Mouse (Mus musculus) hindbrain, embryonic 13.5 days (tissue): Measurements from ENCODE around the gene Fcgr2b. TPM values are rescaled to one million over a fixed set of nuclear protein-coding genes. Genes with fewer than 3 reads are reported as not detected.
"Not testable (repeated sequence)": the region's sequence is repeated elsewhere in the genome, so short reads cannot be mapped to it uniquely, and the experiment has no call there.

Experiments
- ATAC-seq: fragments of 200-750 bp; cut with Nextera tagmentation; 2 replicates; pipeline ENCODE4 v1.8.0; 2017; ENCODE audit warnings: moderate TSS enrichment; ENCODE audit not compliant: low FRiP score
- H3K27ac ChIP-seq: fragments of 300-500 bp; sonication (generic); 2 replicates; pipeline ENCODE4 v1.5.1; 2015; ENCODE audit warnings: inconsistent platforms, mild to moderate bottlenecking, moderate library complexity
- H3K27me3 ChIP-seq: fragments of 300-500 bp; sonication (generic); 2 replicates; pipeline ENCODE4 v1.6.1; 2015; ENCODE audit warnings: mild to moderate bottlenecking, inconsistent platforms
- H3K36me3 ChIP-seq: fragments of 300-500 bp; sonication (generic); 2 replicates; pipeline ENCODE4 v1.6.1; 2015; ENCODE audit warnings: mild to moderate bottlenecking, inconsistent platforms
- H3K4me1 ChIP-seq: fragments of 300-500 bp; sonication (generic); replicated peaks from 2 replicates; pipeline ENCODE4 v1.6.1; 2015; ENCODE audit warnings: inconsistent platforms
- H3K4me2 ChIP-seq: fragments of 300-500 bp; sonication (generic); 2 replicates; pipeline ENCODE4 v1.6.1; 2015; ENCODE audit warnings: inconsistent platforms, mild to moderate bottlenecking, moderate library complexity
- H3K4me3 ChIP-seq: fragments of 300-500 bp; sonication (generic); 2 replicates; pipeline ENCODE4 v1.5.1; 2015; ENCODE audit warnings: mild to moderate bottlenecking, inconsistent platforms
- H3K9ac ChIP-seq: fragments of 300-500 bp; sonication (generic); 2 replicates; pipeline ENCODE4 v1.6.1; 2015; ENCODE audit warnings: mild to moderate bottlenecking, inconsistent platforms
- H3K9me3 ChIP-seq: fragments of 300-500 bp; sonication (generic); 2 replicates; pipeline ENCODE4 v1.6.1; 2016; ENCODE audit warnings: inconsistent platforms
- WGBS: fragments of 180-500 bp; shearing (Covaris S2); methylation state at CpG from one replicate; pipeline ENCODE4 v1.1.7; 2015; 5-methylcytosine and 5-hydroxymethylcytosine counted together
- polyA plus RNA-seq: library from polyadenylated mRNA; unstranded; fragments of >200 nt; fragmentation: Nextera tagmentation; extraction: Ambion mirVana; gene quantifications from 2 replicates; pipeline ENCODE4 v1.2.1, GENCODE M21; 2015

Gene Fcgr2b
- polyA plus RNA-seq, 1 experiment from 2014 or later: 0.32 TPM

DNA sequence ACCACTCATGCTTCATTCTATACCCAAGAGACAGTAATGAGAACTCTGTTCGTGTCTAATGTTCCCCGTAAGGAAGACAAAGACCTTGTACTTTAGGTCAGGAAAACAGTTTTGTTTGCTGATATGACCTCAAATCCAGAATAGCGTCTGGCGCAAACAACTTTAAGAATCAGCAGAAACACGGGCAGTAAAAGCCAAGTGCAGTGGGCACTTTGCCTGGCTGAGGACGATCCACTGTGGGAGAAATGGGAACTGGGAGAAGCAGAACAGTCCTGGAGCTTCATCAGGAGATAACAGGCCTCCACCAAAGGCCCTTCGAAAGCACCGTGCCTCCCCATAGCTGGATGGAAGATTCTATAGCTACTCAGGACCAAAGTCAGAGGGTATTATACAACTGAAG, 2.2 kb downstream of the Fcgr2b start:
- Histone ChIP-seq H3K27ac (no peak overlapping the region), H3K9me3 (no peaks in the 10 kb centered on the region), H3K4me3 (no peak overlapping the region), H3K4me2 (no peak overlapping the region), H3K9ac (no peak overlapping the region), H3K4me1 (no peaks in the 10 kb centered on the region), H3K27me3 (no peaks in the 10 kb centered on the region), H3K36me3 (no peaks in the 10 kb centered on the region)
- no peak for ATAC-seq
- 92% methylated on average over 8 of the region's 8 CpGs for WGBS

DNA sequence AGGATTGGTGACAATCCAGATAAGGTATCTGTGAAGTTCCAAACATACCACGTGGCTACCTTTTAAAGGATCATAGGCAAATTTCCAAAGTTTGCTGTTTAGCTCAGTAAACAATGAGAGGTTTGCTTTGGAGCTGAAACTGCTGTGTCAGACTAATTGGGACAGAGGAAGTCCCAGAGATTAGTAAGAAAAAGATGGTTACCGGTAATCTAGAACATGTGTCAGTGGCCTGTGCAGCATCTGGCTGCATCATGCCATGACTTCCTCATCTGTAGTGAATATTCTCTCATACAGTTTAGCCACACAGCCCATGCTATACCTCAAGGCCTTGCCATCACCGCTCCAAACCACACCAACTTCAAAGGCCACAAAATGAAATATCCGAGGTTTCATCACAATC, 3.4 kb downstream of the Fcgr2b start:
- H3K4me1 ChIP-seq: no peaks in the 10 kb centered on the region
- WGBS: 90% methylated on average over 4 of the region's 4 CpGs
- no peaks in the 10 kb centered on the region for H3K9me3 ChIP-seq

DNA sequence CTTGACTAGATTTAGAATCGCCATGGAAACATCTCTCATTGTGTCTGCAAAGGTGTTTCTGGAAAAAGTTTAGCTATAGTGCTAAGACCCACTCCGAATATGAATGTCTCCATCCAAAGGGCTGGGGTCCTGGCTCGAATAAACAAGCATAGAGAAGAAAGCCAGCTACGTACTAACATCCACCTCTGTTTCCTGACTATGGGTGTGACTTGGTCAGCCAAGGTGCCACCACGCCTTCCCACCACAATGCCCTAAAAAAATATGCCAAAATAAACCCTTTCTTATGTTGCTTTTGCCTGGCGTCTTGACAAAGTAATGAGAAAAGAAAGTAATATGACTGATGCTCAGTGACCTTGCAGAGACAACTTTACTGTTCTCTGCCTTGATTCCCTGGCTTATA, 3.9 kb downstream of the Fcgr2b start:
- no peaks in the 10 kb centered on the region for H3K27me3 ChIP-seq
- H3K4me1 ChIP-seq: no peaks in the 10 kb centered on the region
- no peak overlapping the region for H3K4me3 ChIP-seq
- 87% methylated on average over 6 of the region's 6 CpGs for WGBS
- no peaks in the 10 kb centered on the region for H3K36me3 ChIP-seq
- H3K27ac ChIP-seq: no peak overlapping the region
- ATAC-seq: no peak
- H3K9ac ChIP-seq: no peak overlapping the region
- no peaks in the 10 kb centered on the region for H3K9me3 ChIP-seq
- no peak overlapping the region for H3K4me2 ChIP-seq

More for the DNA sequence above, 3.4 kb downstream of the Fcgr2b start:
- Histone ChIP-seq H3K9ac (no peak overlapping the region), H3K4me2 (no peak overlapping the region), H3K4me3 (no peak overlapping the region), H3K27ac (no peak overlapping the region), H3K36me3 (no peaks in the 10 kb centered on the region), H3K27me3 (no peaks in the 10 kb centered on the region)
- ATAC-seq: no peak

DNA sequence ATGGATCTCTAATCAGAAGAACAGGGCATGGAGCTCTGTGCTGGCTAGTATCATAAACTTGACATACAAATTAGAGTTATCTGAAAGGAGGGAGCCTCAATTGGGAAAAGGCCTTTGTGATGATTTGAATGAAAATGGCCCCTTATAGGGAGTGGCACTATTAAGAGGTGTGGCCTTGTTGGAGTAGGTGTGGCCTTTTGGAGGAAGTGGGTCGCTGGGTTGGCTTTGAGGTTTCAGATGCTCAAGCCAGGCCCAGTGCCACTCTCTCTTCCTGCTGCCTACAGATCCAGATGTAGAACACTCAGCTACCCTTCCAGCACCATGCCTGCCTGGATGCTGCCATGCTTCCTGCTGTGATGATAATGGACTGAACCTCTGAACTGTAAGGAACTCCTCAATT, 7.8 kb downstream of the Fcgr2b start:
- 89% methylated on average over 1 of the region's 1 CpGs for WGBS
- no peak for ATAC-seq
- Histone ChIP-seq H3K27ac (no peak overlapping the region), H3K9ac (no peak overlapping the region), H3K4me2 (no peak overlapping the region), H3K36me3 (no peaks in the 10 kb centered on the region), H3K9me3 (no peaks in the 10 kb centered on the region), H3K27me3 (no peaks in the 10 kb centered on the region), H3K4me3 (no peak overlapping the region), H3K4me1 (no peaks in the 10 kb centered on the region)

DNA sequence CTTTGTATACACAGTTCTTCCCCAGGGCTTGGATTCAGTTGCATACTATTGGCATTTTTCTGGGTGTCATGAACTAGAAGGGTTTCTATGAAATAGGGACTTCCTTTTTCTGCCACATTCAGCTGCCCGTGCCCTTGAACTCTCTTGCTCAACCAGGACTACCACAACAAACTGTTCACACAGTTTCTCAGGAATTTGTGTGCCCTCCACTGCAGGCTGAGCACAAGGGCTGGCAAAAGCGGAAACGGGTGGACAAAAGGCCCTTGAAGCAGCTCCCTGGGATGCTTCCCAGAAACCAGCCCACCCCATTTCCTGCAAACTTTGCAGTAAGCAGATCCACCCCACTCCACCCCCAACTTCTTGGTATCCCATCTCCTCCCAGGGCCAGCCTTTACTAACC, 8.8 kb downstream of the Fcgr2b start:
- H3K4me2 ChIP-seq: no peak overlapping the region
- H3K27ac ChIP-seq: no peak overlapping the region
- ATAC-seq: no peak
- no peaks in the 10 kb centered on the region for H3K4me1 ChIP-seq
- no peaks in the 10 kb centered on the region for H3K27me3 ChIP-seq
- no peaks in the 10 kb centered on the region for H3K36me3 ChIP-seq
- no peaks in the 10 kb centered on the region for H3K9me3 ChIP-seq
- H3K4me3 ChIP-seq: no peak overlapping the region
- 79% methylated on average over 3 of the region's 3 CpGs for WGBS
- H3K9ac ChIP-seq: no peak overlapping the region

DNA sequence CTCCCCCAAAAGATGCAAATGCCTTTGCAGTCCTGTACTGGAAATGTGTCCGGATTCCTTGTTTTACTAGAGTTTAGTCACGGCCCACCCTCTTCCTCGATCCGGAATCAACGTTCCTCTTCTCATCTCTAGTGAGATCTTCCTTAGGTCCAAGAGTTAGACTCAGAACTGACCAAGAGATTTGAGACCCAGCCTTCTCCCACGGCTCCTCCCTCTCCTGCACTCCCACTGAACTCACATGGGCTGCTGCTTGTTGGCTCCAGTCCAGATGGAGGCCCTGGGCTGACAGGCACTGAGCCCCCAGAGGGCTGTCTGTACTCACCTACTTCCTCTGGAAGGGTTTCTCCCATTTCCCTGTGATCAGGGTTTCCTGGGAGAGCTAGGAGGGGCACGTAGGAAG, 13.3 kb downstream of the Fcgr2b start:
- Histone ChIP-seq H3K4me1 (no peaks in the 10 kb centered on the region), H3K9ac (no peak overlapping the region), H3K4me2 (no peak overlapping the region), H3K27ac (no peak overlapping the region), H3K9me3 (no peaks in the 10 kb centered on the region), H3K4me3 (no peak overlapping the region), H3K36me3 (no peaks in the 10 kb centered on the region), H3K27me3 (no peaks in the 10 kb centered on the region)
- ATAC-seq: no peak
- 78% methylated on average over 7 of the region's 7 CpGs for WGBS

DNA sequence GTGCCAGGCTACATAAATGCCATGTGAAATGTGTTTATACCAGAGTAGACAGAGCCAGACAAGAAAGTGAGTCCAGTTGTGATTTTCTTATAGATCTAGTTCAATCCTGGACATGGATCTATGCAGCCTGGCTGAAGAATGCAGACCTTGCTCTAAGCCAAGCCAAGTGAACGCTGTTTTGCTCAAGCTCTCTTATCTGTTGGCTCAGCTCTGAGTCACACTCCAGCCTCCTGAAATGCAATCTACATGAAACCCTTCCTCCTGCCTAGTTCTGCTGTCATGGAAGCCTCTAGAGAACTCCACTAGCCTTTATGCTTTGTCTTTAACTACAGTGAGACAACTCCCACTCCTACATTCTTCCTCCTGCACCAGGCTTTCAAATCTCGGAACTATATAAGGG, 14.0 kb downstream of the Fcgr2b start:
- no peak overlapping the region for H3K9ac ChIP-seq
- no peak overlapping the region for H3K27ac ChIP-seq
- no peaks in the 10 kb centered on the region for H3K4me1 ChIP-seq
- no peaks in the 10 kb centered on the region for H3K27me3 ChIP-seq
- 81% methylated on average over 2 of the region's 2 CpGs for WGBS
- H3K9me3 ChIP-seq: no peaks in the 10 kb centered on the region
- H3K4me3 ChIP-seq: no peak overlapping the region
- no peak for ATAC-seq
- no peaks in the 10 kb centered on the region for H3K36me3 ChIP-seq
- H3K4me2 ChIP-seq: no peak overlapping the region

DNA sequence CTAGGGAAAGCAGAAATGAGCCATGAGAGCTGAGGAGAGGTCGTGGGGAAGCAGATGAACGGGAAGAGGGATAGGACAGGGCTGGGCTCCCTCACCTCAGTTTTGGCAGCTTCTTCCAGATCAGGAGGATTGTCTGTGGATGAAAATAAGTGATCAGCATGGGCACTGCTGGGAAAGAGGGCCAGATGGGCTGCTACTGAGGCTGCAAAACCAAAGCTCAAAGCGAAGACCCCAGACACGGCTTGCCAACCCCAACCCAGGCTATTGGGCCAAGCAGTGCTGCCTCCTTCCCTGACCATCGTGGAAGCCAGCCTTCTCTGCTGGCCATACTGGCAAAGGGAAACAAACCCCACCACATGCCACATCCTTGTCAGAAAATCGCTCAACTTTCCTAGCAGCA, 15.2 kb downstream of the Fcgr2b start:
- Histone ChIP-seq H3K27ac (no peak overlapping the region), H3K4me1 (no peaks in the 10 kb centered on the region), H3K4me3 (no peak overlapping the region), H3K9me3 (no peaks in the 10 kb centered on the region), H3K27me3 (no peaks in the 10 kb centered on the region), H3K4me2 (no peak overlapping the region), H3K9ac (no peak overlapping the region), H3K36me3 (no peaks in the 10 kb centered on the region)
- ATAC-seq: no peak
- 88% methylated on average over 6 of the region's 6 CpGs for WGBS

DNA sequence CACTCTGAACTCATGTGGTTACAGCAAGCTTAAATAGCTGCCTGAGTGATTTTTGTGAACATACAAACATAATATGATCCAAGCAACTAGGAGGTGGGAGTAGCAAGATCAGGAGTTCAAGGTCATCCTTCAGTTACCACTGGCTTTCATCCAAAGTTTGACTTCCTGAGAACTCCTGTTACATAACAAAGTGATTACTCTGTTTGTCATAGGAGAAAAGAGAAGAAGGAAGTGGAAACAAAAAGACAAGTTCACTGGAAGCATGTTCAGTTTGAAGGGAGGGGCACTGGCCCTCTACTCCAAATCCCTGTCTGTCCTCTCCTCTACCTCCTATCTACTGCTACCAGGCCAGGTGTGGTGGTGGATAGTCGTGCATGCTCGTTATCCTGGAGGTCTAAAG, 16.6 kb downstream of the Fcgr2b start:
- H3K4me1 ChIP-seq: no peaks in the 10 kb centered on the region
- no peaks in the 10 kb centered on the region for H3K9me3 ChIP-seq
- no peaks in the 10 kb centered on the region for H3K27me3 ChIP-seq
- no peak overlapping the region for H3K27ac ChIP-seq
- H3K36me3 ChIP-seq: no peaks in the 10 kb centered on the region
- no peak overlapping the region for H3K4me3 ChIP-seq
- WGBS: 83% methylated on average over 2 of the region's 2 CpGs
- no peak overlapping the region for H3K4me2 ChIP-seq
- ATAC-seq: no peak
- no peak overlapping the region for H3K9ac ChIP-seq

DNA sequence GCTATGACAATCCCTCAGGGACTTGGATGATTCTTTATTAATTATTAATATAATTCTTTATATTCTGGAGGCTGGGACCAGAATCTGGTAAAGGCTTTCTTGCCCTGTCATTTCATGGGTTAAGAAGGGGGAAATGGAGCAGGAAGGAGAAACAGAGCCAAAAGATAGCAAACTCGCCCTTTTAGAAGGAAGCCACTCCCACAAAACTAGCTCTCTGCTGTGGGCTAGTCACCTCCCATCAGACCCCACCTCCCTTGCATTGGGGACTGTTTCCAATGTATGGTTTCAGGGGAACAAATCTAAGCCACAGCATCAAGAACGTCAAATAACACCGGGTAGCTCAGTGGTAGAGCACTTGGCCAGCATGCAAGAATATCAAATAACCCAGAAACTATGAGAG, 18.1 kb downstream of the Fcgr2b start:
- Histone ChIP-seq H3K4me1 (no peaks in the 10 kb centered on the region), H3K9ac (no peak overlapping the region), H3K4me2 (no peak overlapping the region), H3K4me3 (no peak overlapping the region), H3K27me3 (no peaks in the 10 kb centered on the region), H3K27ac (no peak overlapping the region), H3K9me3 (no peaks in the 10 kb centered on the region), H3K36me3 (no peaks in the 10 kb centered on the region)
- 72% methylated on average over 3 of the region's 3 CpGs for WGBS
- ATAC-seq: no peak

DNA sequence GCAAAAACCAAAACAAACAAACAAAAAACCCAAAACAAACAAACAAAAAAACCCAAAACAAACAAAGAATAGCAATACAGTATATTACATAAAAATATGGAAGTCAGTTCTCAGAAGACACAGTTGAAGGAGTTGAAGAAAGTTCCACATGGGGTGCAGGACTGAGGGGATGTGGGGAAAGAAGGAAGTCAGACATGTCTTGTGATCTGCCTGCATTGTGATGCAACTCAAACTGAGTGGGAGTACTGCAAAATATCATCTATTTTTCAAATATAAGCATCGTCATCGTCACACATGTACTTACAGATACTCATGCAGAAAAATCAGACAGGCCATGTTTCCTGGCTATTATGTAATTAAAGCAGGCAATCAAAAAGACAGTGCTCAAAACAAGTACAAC, 23.2 kb downstream of the Fcgr2b start:
- ATAC-seq: no peak
- Histone ChIP-seq H3K9me3 (no peaks in the 10 kb centered on the region), H3K4me3 (no peak overlapping the region), H3K27me3 (no peaks in the 10 kb centered on the region), H3K4me2 (no peak overlapping the region), H3K27ac (no peak overlapping the region), H3K9ac (no peak overlapping the region), H3K36me3 (no peaks in the 10 kb centered on the region), H3K4me1 (no peaks in the 10 kb centered on the region)
- 89% methylated on average over 2 of the region's 2 CpGs for whole genome bisulfite sequencing

DNA sequence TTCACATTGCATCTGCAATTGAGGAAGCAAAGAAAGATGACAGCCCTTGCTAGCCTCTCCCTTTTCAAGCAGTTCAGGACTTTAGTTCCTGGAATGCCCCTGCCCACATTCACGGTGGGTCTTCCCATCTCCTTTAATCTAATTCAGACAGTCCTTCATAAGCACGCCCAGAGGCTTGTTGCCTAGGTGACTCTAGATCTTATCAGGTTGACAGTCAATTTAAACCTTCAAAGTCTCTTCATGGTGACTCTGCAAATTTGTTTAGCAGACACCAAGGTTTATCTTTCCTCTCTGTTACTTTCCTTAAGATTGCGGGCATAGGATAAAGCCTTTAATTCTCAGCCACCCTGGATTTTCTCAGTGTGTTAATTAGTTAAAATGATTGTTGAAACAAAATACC, 25.6 kb downstream of the Fcgr2b start:
- WGBS: 74% methylated on average over 3 of the region's 3 CpGs
- no peak overlapping the region for H3K9ac ChIP-seq
- no peak overlapping the region for H3K4me2 ChIP-seq
- no peaks in the 10 kb centered on the region for H3K4me1 ChIP-seq
- no peak overlapping the region for H3K27ac ChIP-seq
- H3K4me3 ChIP-seq: no peak overlapping the region
- H3K27me3 ChIP-seq: no peaks in the 10 kb centered on the region
- H3K36me3 ChIP-seq: no peaks in the 10 kb centered on the region
- H3K9me3 ChIP-seq: 0 out of 2 replicates have a peak, but pooled peaks cover 4% of the 10 kb centered on the region
- no peak for ATAC-seq

DNA sequence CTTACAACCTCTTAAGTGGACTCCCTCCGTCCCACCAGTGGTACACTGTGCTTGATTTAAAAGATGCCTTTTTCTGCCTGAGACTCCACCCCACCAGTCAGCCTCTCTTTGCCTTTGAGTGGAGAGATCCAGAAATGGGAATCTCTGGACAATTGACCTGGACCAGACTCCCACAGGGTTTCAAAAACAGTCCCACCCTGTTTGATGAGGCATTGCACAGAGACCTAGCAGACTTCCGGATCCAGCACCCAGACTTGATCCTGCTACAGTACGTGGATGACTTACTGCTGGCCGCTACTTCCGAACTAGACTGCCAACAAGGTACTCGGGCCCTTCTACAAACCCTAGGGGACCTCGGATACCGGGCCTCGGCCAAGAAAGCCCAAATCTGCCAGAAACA, 31.4 kb downstream of the Fcgr2b start:
- not testable (repeated sequence) for H3K9ac ChIP-seq, H3K27ac ChIP-seq, H3K36me3 ChIP-seq, ATAC-seq, H3K27me3 ChIP-seq, H3K4me1 ChIP-seq, H3K4me2 ChIP-seq, H3K4me3 ChIP-seq
- H3K9me3 ChIP-seq: peaks cover 13% of the 10 kb centered on the region; the same call in 1 of the 2 replicates
- WGBS: 98% methylated on average over 8 of the region's 9 CpGs

DNA sequence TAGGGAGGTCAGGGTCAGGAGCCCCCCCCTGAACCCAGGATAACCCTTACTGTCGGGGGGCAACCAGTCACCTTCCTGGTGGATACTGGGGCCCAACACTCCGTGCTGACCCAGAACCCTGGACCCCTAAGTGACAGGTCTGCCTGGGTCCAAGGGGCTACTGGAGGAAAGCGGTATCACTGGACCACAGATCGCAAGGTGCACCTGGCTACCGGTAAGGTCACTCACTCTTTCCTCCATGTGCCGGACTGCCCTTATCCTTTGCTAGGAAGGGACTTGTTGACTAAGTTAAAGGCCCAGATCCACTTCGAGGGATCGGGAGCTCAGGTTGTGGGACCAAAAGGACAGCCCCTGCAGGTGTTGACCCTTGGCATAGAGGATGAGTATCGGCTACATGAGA, 32.2 kb downstream of the Fcgr2b start:
- not testable (repeated sequence) for H3K4me3 ChIP-seq, H3K4me2 ChIP-seq, H3K36me3 ChIP-seq, H3K4me1 ChIP-seq, H3K27me3 ChIP-seq, H3K27ac ChIP-seq, H3K9ac ChIP-seq, ATAC-seq
- WGBS: 96% methylated on average over 9 of the region's 9 CpGs
- H3K9me3 ChIP-seq: peaks cover 13% of the 10 kb centered on the region; the same call in 1 of the 2 replicates
